Mouse (Mus musculus): ENCODE results near the gene Hdlbp. TPM values are rescaled to one million over a fixed set of nuclear protein-coding genes. Genes with fewer than 3 reads are reported as not detected.
A peak's percentile ranks its signal among the peaks of the same experiment; 100 is the strongest.

Gene Hdlbp
- polyA plus RNA-seq, 1 experiment from 2014 or later: 77.7 TPM

DNA sequence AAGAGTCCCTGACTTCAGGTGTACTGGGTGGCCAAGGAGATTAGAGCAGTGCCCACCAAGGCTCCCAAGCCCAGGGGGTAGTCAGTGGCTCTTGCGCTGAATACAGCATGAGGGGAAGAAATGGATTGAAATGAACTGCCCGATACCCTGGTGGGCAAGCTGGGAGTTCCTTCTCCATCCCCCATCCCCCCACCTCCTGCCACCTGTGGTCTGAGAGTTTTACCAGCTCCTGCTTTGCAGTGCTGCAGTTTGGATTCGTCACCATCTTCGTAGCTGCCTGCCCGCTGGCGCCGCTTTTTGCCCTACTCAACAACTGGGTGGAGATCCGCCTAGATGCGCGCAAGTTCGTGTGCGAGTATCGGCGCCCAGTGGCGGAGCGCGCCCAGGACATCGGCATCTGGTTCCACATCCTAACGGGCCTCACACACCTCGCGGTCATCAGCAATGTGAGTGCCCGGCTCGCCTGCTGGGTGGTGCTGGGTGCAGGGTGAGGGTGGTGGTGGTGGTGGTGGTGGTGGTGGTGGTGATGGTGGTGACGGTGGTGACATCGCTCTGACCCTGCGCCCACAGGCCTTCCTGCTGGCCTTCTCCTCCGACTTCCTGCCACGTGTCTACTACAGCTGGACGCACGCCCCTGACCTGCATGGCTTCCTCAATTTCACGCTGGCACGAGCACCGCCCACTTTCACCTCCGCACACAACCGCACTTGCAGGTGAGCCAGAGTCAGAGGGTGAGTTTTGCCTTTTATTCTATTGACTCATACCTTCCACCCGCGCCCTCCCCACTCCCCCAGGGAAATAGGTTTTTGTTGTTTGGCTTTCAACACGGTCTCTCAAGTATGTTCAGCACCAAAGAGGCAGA, 77.2 kb downstream of the Hdlbp start:
- Histone ChIP-seq H3K27me3 (ENCODE audit: control insufficient read depth, insufficient read depth, low read length) (no peaks in the 10 kb centered on the region), H3K4me1 (ENCODE audit: control insufficient read depth, insufficient read depth, low read length) (no peaks in the 10 kb centered on the region), H3K9ac (replicated peaks; ENCODE audit: low read depth, low read length) (no peak overlapping the region), H3K27ac (ENCODE audit: low read depth, low read length) (no peak overlapping the region), H3K4me3 (ENCODE audit: low read depth, low read length) (no peak overlapping the region), H3K9me3 (ENCODE audit: control insufficient read depth, low read length) (no peaks in the 10 kb centered on the region), H3K4me2 (ENCODE audit: low read depth, low read length) (0 out of 2 replicates have a peak overlapping the region, but pooled peaks have one; percentile 23), H3K36me3 (ENCODE audit: control insufficient read depth, insufficient read depth, low read length) (no peaks in the 10 kb centered on the region)
- WGBS: 29% methylated on average over 38 of the region's 38 CpGs
- no peak for ATAC-seq (ENCODE audit: low read depth)

DNA sequence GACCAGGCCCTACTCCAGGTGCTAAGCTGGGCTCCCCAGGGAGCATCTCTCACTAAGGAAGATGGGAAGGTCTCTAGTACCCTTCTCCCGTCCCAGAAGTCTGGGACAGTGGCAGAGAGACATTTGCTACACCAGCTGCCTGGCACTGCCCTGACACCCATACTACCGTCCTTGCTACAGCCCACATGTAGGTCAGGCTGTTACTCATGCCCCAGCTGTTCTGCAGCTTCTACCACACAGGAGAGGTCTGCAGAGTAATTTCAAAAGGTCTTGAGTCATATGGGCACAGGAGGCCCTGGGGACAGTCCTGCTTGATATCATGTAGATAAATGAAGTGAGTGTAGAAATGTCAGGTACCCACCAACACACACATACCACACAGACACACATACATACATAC, 89.7 kb downstream of the Hdlbp start:
- no peak overlapping the region for H3K27ac ChIP-seq (ENCODE audit: low read depth, low read length)
- no peak for ATAC-seq (ENCODE audit: low read depth)
- H3K4me3 ChIP-seq (ENCODE audit: low read depth, low read length): no peak overlapping the region
- H3K36me3 ChIP-seq (ENCODE audit: control insufficient read depth, insufficient read depth, low read length): no peaks in the 10 kb centered on the region
- no peak overlapping the region for H3K4me2 ChIP-seq (ENCODE audit: low read depth, low read length)
- 75% methylated on average over 2 of the region's 2 CpGs for WGBS
- no peaks in the 10 kb centered on the region for H3K9me3 ChIP-seq (ENCODE audit: control insufficient read depth, low read length)
- H3K27me3 ChIP-seq (ENCODE audit: control insufficient read depth, insufficient read depth, low read length): no peaks in the 10 kb centered on the region
- H3K4me1 ChIP-seq (ENCODE audit: control insufficient read depth, insufficient read depth, low read length): no peaks in the 10 kb centered on the region
- H3K9ac ChIP-seq (replicated peaks; ENCODE audit: low read depth, low read length): no peak overlapping the region

DNA sequence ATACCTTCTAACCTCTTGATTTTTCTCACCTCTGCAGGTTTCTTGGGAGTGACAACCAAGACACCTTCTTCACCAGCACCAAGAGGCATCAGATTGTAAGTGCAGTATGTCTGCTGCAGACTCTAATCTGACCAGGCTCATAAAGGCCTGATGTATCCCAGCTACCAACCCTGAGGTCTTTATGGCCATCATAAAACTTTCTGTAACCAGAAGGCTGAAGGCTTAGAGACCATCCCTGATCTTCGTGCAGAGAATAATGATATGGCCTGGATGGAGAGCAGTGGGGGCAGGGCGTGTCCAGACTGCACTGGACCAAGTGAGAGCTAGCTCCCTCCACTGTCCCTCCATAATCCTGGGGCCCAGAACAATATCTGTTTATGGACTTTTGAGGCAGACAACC, 91.4 kb downstream of the Hdlbp start:
- Histone ChIP-seq H3K4me1 (ENCODE audit: control insufficient read depth, insufficient read depth, low read length) (no peaks in the 10 kb centered on the region), H3K27me3 (ENCODE audit: control insufficient read depth, insufficient read depth, low read length) (no peaks in the 10 kb centered on the region), H3K36me3 (ENCODE audit: control insufficient read depth, insufficient read depth, low read length) (no peaks in the 10 kb centered on the region), H3K9ac (replicated peaks; ENCODE audit: low read depth, low read length) (no peak overlapping the region), H3K4me3 (ENCODE audit: low read depth, low read length) (no peak overlapping the region), H3K4me2 (ENCODE audit: low read depth, low read length) (no peak overlapping the region), H3K27ac (ENCODE audit: low read depth, low read length) (no peak overlapping the region), H3K9me3 (ENCODE audit: control insufficient read depth, low read length) (no peaks in the 10 kb centered on the region)
- 31% methylated on average over 2 of the region's 2 CpGs for WGBS
- ATAC-seq (ENCODE audit: low read depth): 0 out of 2 replicates have a peak, but pooled peaks have one; percentile 17

DNA sequence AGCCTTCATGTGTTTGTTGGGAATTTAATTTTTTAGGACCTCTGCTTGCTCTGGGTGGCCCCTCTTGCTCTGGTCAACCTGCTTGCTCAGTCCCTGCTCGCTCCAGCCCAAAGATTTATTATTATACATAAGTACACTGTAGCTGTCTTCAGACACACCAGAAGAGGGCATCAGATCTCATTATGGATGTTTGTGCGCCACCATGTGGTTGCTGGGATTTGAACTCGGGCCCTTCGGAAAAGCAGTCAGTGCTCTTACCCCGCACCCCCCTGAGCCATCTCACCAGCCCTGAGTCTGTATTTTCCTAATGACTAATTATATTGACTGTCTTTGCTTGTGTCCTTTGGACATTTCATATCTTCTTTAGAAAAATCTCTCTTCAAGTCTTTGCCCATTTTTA, 99.5 kb downstream of the Hdlbp start:
- WGBS: 78% methylated on average over 5 of the region's 5 CpGs

DNA sequence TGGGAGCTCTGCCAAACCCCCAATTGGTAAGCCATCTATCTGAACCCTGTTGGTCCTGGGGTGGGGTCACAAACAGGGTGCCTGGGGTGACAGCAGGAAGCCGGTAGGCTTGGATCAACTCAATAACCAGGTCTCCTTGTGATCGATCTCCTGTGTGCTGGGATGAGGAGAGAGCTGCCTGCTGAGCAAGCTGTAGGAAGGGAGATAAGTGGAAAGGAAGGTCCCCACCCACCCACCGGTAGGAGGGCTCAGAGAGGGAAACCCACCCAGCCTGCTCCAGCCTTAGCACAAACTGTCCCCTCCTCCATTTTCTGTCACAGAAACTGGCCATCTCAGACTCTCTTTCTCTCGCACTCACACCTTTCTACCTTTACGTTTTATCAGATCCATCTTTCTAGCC, 101.3 kb downstream of the Hdlbp start:
- Histone ChIP-seq H3K36me3 (ENCODE audit: control insufficient read depth, insufficient read depth, low read length) (no peaks in the 10 kb centered on the region), H3K4me3 (ENCODE audit: low read depth, low read length) (no peak overlapping the region), H3K4me2 (ENCODE audit: low read depth, low read length) (no peak overlapping the region), H3K4me1 (ENCODE audit: control insufficient read depth, insufficient read depth, low read length) (no peaks in the 10 kb centered on the region), H3K9me3 (ENCODE audit: control insufficient read depth, low read length) (no peaks in the 10 kb centered on the region), H3K27ac (ENCODE audit: low read depth, low read length) (no peak overlapping the region), H3K9ac (replicated peaks; ENCODE audit: low read depth, low read length) (no peak overlapping the region), H3K27me3 (ENCODE audit: control insufficient read depth, insufficient read depth, low read length) (no peaks in the 10 kb centered on the region)
- no peak for ATAC-seq (ENCODE audit: low read depth)
- 76% methylated on average over 5 of the region's 5 CpGs for WGBS

More for the DNA sequence above, 99.5 kb downstream of the Hdlbp start:
- H3K27ac ChIP-seq (ENCODE audit: low read depth, low read length): no peak overlapping the region
- no peak overlapping the region for H3K9ac ChIP-seq (replicated peaks; ENCODE audit: low read depth, low read length)
- H3K9me3 ChIP-seq (ENCODE audit: control insufficient read depth, low read length): no peaks in the 10 kb centered on the region
- no peak overlapping the region for H3K4me2 ChIP-seq (ENCODE audit: low read depth, low read length)
- no peak for ATAC-seq (ENCODE audit: low read depth)
- H3K27me3 ChIP-seq (ENCODE audit: control insufficient read depth, insufficient read depth, low read length): no peaks in the 10 kb centered on the region
- H3K4me1 ChIP-seq (ENCODE audit: control insufficient read depth, insufficient read depth, low read length): no peaks in the 10 kb centered on the region
- H3K4me3 ChIP-seq (ENCODE audit: low read depth, low read length): no peak overlapping the region
- no peaks in the 10 kb centered on the region for H3K36me3 ChIP-seq (ENCODE audit: control insufficient read depth, insufficient read depth, low read length)

DNA sequence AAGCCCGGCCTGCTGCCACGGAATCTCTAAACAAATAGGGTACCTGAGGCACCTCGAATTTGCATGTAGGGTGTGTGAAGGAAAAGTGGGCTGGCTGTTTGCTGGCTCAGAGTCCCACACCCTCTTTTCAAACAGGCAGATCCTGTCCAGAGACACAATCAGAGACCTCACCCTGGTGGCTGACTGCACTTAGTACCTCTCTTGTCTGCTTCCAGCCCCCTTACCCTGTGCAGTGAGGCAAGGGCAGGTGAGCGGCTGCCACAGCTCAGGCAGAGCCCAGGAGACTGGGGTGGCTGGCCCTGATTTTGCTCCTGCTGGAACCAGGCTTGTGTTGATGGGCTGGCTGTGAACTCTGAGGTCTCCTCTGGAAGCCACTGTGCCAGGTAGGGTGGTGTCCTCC, 105.0 kb downstream of the Hdlbp start, which contains the start of gene Ano7:
Gene Ano7, plus strand, starts transcription at position 266 of the 400 bp plus-strand sequence.
- Histone ChIP-seq H3K4me1 (ENCODE audit: control insufficient read depth, insufficient read depth, low read length) (no peaks in the 10 kb centered on the region), H3K4me3 (ENCODE audit: low read depth, low read length) (no peak within 1 kb of the TSS), H3K27ac (ENCODE audit: low read depth, low read length) (no peak within 1 kb of the TSS), H3K4me2 (ENCODE audit: low read depth, low read length) (no peak within 1 kb of the TSS), H3K9me3 (ENCODE audit: control insufficient read depth, low read length) (no peaks in the 10 kb centered on the region), H3K9ac (replicated peaks; ENCODE audit: low read depth, low read length) (no peak within 1 kb of the TSS), H3K36me3 (ENCODE audit: control insufficient read depth, insufficient read depth, low read length) (no peaks in the 10 kb centered on the region), H3K27me3 (ENCODE audit: control insufficient read depth, insufficient read depth, low read length) (no peaks in the 10 kb centered on the region)
- 85% methylated on average over 4 of the region's 4 CpGs for WGBS
- no peak for ATAC-seq (ENCODE audit: low read depth)

DNA sequence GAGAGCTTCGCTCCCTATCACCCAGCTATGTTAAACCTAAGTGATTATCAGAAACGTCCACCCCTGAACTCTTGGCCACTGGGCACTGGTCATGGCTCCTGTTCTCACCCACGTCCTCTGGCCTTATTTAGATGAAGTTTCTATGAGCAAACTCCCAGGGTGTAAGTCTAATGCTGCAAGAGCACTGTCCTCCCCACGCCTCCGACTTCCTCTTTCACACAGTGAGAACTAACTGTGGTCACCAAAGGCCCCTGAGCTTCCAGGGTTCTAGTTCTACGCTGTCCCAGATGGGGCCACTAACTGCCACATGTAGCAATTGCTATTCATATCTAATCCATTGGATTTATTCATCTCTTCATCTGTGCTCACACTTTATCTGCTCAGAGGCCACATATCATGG, 113.0 kb downstream of the Hdlbp start:
- Histone ChIP-seq H3K36me3 (ENCODE audit: control insufficient read depth, insufficient read depth, low read length) (peaks cover 39% of the 10 kb centered on the region; the same call in 1 of the 2 replicates), H3K4me3 (ENCODE audit: low read depth, low read length) (no peak overlapping the region), H3K9me3 (ENCODE audit: control insufficient read depth, low read length) (no peaks in the 10 kb centered on the region), H3K27me3 (ENCODE audit: control insufficient read depth, insufficient read depth, low read length) (no peaks in the 10 kb centered on the region), H3K9ac (replicated peaks; ENCODE audit: low read depth, low read length) (no peak overlapping the region), H3K4me2 (ENCODE audit: low read depth, low read length) (no peak overlapping the region), H3K27ac (ENCODE audit: low read depth, low read length) (no peak overlapping the region), H3K4me1 (ENCODE audit: control insufficient read depth, insufficient read depth, low read length) (no peaks in the 10 kb centered on the region)
- ATAC-seq (ENCODE audit: low read depth): no peak
- WGBS: 96% methylated on average over 6 of the region's 6 CpGs

DNA sequence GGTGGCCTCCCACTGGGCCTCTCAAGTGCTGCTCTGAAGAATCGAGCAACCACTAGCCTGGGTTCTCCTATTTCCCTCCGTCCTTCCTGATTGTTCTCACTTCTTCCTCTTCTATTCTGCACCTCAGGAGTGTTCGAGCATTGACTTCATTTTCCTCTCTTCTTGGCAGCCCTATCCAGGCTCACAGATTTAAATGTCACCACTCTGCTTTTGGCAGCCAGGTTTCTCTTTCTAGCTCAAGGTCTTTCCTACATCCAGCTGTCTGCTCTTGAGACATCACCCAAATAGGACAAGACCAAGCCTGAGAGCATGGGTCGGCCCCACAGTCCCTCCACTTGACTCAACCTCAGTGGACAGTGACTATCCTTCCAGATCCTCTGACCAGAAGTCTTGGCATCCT, 116.0 kb downstream of the Hdlbp start:
- no peak overlapping the region for H3K27ac ChIP-seq (ENCODE audit: low read depth, low read length)
- WGBS: 89% methylated on average over 4 of the region's 4 CpGs
- H3K4me2 ChIP-seq (ENCODE audit: low read depth, low read length): no peak overlapping the region
- H3K4me3 ChIP-seq (ENCODE audit: low read depth, low read length): no peak overlapping the region
- no peak overlapping the region for H3K9ac ChIP-seq (replicated peaks; ENCODE audit: low read depth, low read length)
- no peaks in the 10 kb centered on the region for H3K4me1 ChIP-seq (ENCODE audit: control insufficient read depth, insufficient read depth, low read length)
- H3K36me3 ChIP-seq (ENCODE audit: control insufficient read depth, insufficient read depth, low read length): peaks cover 59% of the 10 kb centered on the region
- H3K9me3 ChIP-seq (ENCODE audit: control insufficient read depth, low read length): no peaks in the 10 kb centered on the region
- H3K27me3 ChIP-seq (ENCODE audit: control insufficient read depth, insufficient read depth, low read length): no peaks in the 10 kb centered on the region
- ATAC-seq (ENCODE audit: low read depth): no peak

Measured in neural tube, embryonic 14.5 days (tissue).